Mouse (Mus musculus): ENCODE measurements around the gene Mcm5. TPM values are rescaled to one million over a fixed set of nuclear protein-coding genes. Genes with fewer than 3 reads are reported as not detected.

Gene Mcm5
- polyA plus RNA-seq, 1 experiment from 2014 or later: 32.8 TPM

- peaks cover 6% of the 10 kb centered on the region; the same call in 1 of the 2 replicates for H3K36me3 ChIP-seq (ENCODE audit: control insufficient read depth, insufficient read depth, low read length)
- no peak for ATAC-seq
- 95% methylated on average over 2 of the region's 2 CpGs for WGBS
Measured at GRCm38 (mm10) chr8:75119287-75119686, 9.9 kb downstream of the Mcm5 start.

GRCm38 (mm10) chr8:75119747-75120146 lies 10.4 kb downstream of the Mcm5 start:
- 97% methylated on average over 2 of the region's 2 CpGs for WGBS
- Histone ChIP-seq H3K27ac (ENCODE audit: low read depth, low read length) (no peak overlapping the region), H3K36me3 (ENCODE audit: control insufficient read depth, insufficient read depth, low read length) (peaks cover 6% of the 10 kb centered on the region; the same call in 1 of the 2 replicates), H3K27me3 (replicated peaks; ENCODE audit: control insufficient read depth, insufficient read depth, low read length) (no peaks in the 10 kb centered on the region), H3K4me2 (ENCODE audit: low read length) (no peak overlapping the region), H3K9ac (ENCODE audit: low read depth, low read length) (no peak overlapping the region), H3K4me3 (ENCODE audit: low read length) (no peak overlapping the region), H3K9me3 (ENCODE audit: control insufficient read depth, low read length) (no peaks in the 10 kb centered on the region), H3K4me1 (ENCODE audit: control insufficient read depth, insufficient read depth, low read depth, low read length) (no peaks in the 10 kb centered on the region)
- no peak for ATAC-seq

More at GRCm38 (mm10) chr8:75119287-75119686, 9.9 kb downstream of the Mcm5 start:
- H3K27ac ChIP-seq (ENCODE audit: low read depth, low read length): no peak overlapping the region
- H3K9me3 ChIP-seq (ENCODE audit: control insufficient read depth, low read length): no peaks in the 10 kb centered on the region
- no peak overlapping the region for H3K4me2 ChIP-seq (ENCODE audit: low read length)
- H3K27me3 ChIP-seq (replicated peaks; ENCODE audit: control insufficient read depth, insufficient read depth, low read length): no peaks in the 10 kb centered on the region
- H3K9ac ChIP-seq (ENCODE audit: low read depth, low read length): no peak overlapping the region
- H3K4me1 ChIP-seq (ENCODE audit: control insufficient read depth, insufficient read depth, low read depth, low read length): no peaks in the 10 kb centered on the region
- H3K4me3 ChIP-seq (ENCODE audit: low read length): no peak overlapping the region

GRCm38 (mm10) chr8:75127406-75127805 lies 18.0 kb downstream of the Mcm5 start:
- no peaks in the 10 kb centered on the region for H3K9me3 ChIP-seq (ENCODE audit: control insufficient read depth, low read length)
- H3K27me3 ChIP-seq (replicated peaks; ENCODE audit: control insufficient read depth, insufficient read depth, low read length): no peaks in the 10 kb centered on the region
- WGBS: 88% methylated on average over 1 of the region's 1 CpGs
- peaks cover 10% of the 10 kb centered on the region; the same call in 1 of the 2 replicates for H3K36me3 ChIP-seq (ENCODE audit: control insufficient read depth, insufficient read depth, low read length)
- no peak overlapping the region for H3K27ac ChIP-seq (ENCODE audit: low read depth, low read length)
- H3K4me1 ChIP-seq (ENCODE audit: control insufficient read depth, insufficient read depth, low read depth, low read length): no peaks in the 10 kb centered on the region
- ATAC-seq: no peak
- H3K4me3 ChIP-seq (ENCODE audit: low read length): no peak overlapping the region
- H3K9ac ChIP-seq (ENCODE audit: low read depth, low read length): no peak overlapping the region
- H3K4me2 ChIP-seq (ENCODE audit: low read length): no peak overlapping the region

GRCm38 (mm10) chr8:75132485-75132884 lies 23.1 kb downstream of the Mcm5 start:
- H3K9ac ChIP-seq (ENCODE audit: low read depth, low read length): no peak overlapping the region
- no peak overlapping the region for H3K4me2 ChIP-seq (ENCODE audit: low read length)
- no peak overlapping the region for H3K4me3 ChIP-seq (ENCODE audit: low read length)
- WGBS: 16% methylated on average over 3 of the region's 3 CpGs
- no peak overlapping the region for H3K27ac ChIP-seq (ENCODE audit: low read depth, low read length)
- no peaks in the 10 kb centered on the region for H3K9me3 ChIP-seq (ENCODE audit: control insufficient read depth, low read length)
- peaks cover 10% of the 10 kb centered on the region for H3K4me1 ChIP-seq (ENCODE audit: control insufficient read depth, insufficient read depth, low read depth, low read length)
- no peaks in the 10 kb centered on the region; the same call in 1 of the 2 replicates for H3K36me3 ChIP-seq (ENCODE audit: control insufficient read depth, insufficient read depth, low read length)
- ATAC-seq: no peak
- no peaks in the 10 kb centered on the region for H3K27me3 ChIP-seq (replicated peaks; ENCODE audit: control insufficient read depth, insufficient read depth, low read length)

- no peaks in the 10 kb centered on the region for H3K27me3 ChIP-seq (replicated peaks; ENCODE audit: control insufficient read depth, insufficient read depth, low read length)
- no peaks in the 10 kb centered on the region for H3K9me3 ChIP-seq (ENCODE audit: control insufficient read depth, low read length)
- 67% methylated on average over 2 of the region's 2 CpGs for WGBS
- no peaks in the 10 kb centered on the region for H3K36me3 ChIP-seq (ENCODE audit: control insufficient read depth, insufficient read depth, low read length)
- peaks cover 10% of the 10 kb centered on the region for H3K4me1 ChIP-seq (ENCODE audit: control insufficient read depth, insufficient read depth, low read depth, low read length)
- ATAC-seq: no peak
- H3K4me2 ChIP-seq (ENCODE audit: low read length): no peak overlapping the region
- no peak overlapping the region for H3K9ac ChIP-seq (ENCODE audit: low read depth, low read length)
- H3K27ac ChIP-seq (ENCODE audit: low read depth, low read length): no peak overlapping the region
- H3K4me3 ChIP-seq (ENCODE audit: low read length): no peak overlapping the region
Measured at GRCm38 (mm10) chr8:75133399-75133798, 24.0 kb downstream of the Mcm5 start.

- 34% methylated on average over 2 of the region's 2 CpGs for WGBS
- no peak overlapping the region for H3K4me2 ChIP-seq (ENCODE audit: low read length)
- no peak overlapping the region for H3K4me3 ChIP-seq (ENCODE audit: low read length)
- H3K36me3 ChIP-seq (ENCODE audit: control insufficient read depth, insufficient read depth, low read length): no peaks in the 10 kb centered on the region
- no peak overlapping the region for H3K9ac ChIP-seq (ENCODE audit: low read depth, low read length)
- H3K9me3 ChIP-seq (ENCODE audit: control insufficient read depth, low read length): no peaks in the 10 kb centered on the region
- H3K27ac ChIP-seq (ENCODE audit: low read depth, low read length): no peak overlapping the region
- peaks cover 10% of the 10 kb centered on the region for H3K4me1 ChIP-seq (ENCODE audit: control insufficient read depth, insufficient read depth, low read depth, low read length)
- no peaks in the 10 kb centered on the region for H3K27me3 ChIP-seq (replicated peaks; ENCODE audit: control insufficient read depth, insufficient read depth, low read length)
- peak; percentile 81 for ATAC-seq
Measured at GRCm38 (mm10) chr8:75134603-75135391, 25.4 kb downstream of the Mcm5 start.

GRCm38 (mm10) chr8:75135756-75136155 lies 26.4 kb downstream of the Mcm5 start:
- peak; percentile 76 for ATAC-seq
- 55% methylated on average over 1 of the region's 1 CpGs for WGBS
- Histone ChIP-seq H3K27ac (ENCODE audit: low read depth, low read length) (no peak overlapping the region), H3K4me1 (ENCODE audit: control insufficient read depth, insufficient read depth, low read depth, low read length) (peaks cover 10% of the 10 kb centered on the region), H3K27me3 (replicated peaks; ENCODE audit: control insufficient read depth, insufficient read depth, low read length) (no peaks in the 10 kb centered on the region), H3K4me2 (ENCODE audit: low read length) (no peak overlapping the region), H3K9me3 (ENCODE audit: control insufficient read depth, low read length) (no peaks in the 10 kb centered on the region), H3K9ac (ENCODE audit: low read depth, low read length) (no peak overlapping the region), H3K4me3 (ENCODE audit: low read length) (no peak overlapping the region), H3K36me3 (ENCODE audit: control insufficient read depth, insufficient read depth, low read length) (no peaks in the 10 kb centered on the region)

- 87% methylated on average over 2 of the region's 2 CpGs for WGBS
- Histone ChIP-seq H3K27me3 (replicated peaks; ENCODE audit: control insufficient read depth, insufficient read depth, low read length) (no peaks in the 10 kb centered on the region), H3K4me2 (ENCODE audit: low read length) (no peak overlapping the region), H3K9me3 (ENCODE audit: control insufficient read depth, low read length) (no peaks in the 10 kb centered on the region), H3K4me3 (ENCODE audit: low read length) (no peak overlapping the region), H3K4me1 (ENCODE audit: control insufficient read depth, insufficient read depth, low read depth, low read length) (peaks cover 10% of the 10 kb centered on the region), H3K9ac (ENCODE audit: low read depth, low read length) (no peak overlapping the region), H3K27ac (ENCODE audit: low read depth, low read length) (no peak overlapping the region), H3K36me3 (ENCODE audit: control insufficient read depth, insufficient read depth, low read length) (no peaks in the 10 kb centered on the region)
- ATAC-seq: no peak
Measured at GRCm38 (mm10) chr8:75136256-75136655, 26.9 kb downstream of the Mcm5 start.

- no peaks in the 10 kb centered on the region for H3K9me3 ChIP-seq (ENCODE audit: control insufficient read depth, low read length)
- H3K4me1 ChIP-seq (ENCODE audit: control insufficient read depth, insufficient read depth, low read depth, low read length): peaks cover 10% of the 10 kb centered on the region
- no peak overlapping the region for H3K4me2 ChIP-seq (ENCODE audit: low read length)
- no peaks in the 10 kb centered on the region for H3K36me3 ChIP-seq (ENCODE audit: control insufficient read depth, insufficient read depth, low read length)
- no peak overlapping the region for H3K9ac ChIP-seq (ENCODE audit: low read depth, low read length)
- H3K27me3 ChIP-seq (replicated peaks; ENCODE audit: control insufficient read depth, insufficient read depth, low read length): no peaks in the 10 kb centered on the region
- 59% methylated on average over 3 of the region's 3 CpGs for WGBS
- no peak overlapping the region for H3K4me3 ChIP-seq (ENCODE audit: low read length)
- ATAC-seq: no peak
- H3K27ac ChIP-seq (ENCODE audit: low read depth, low read length): no peak overlapping the region
Measured at GRCm38 (mm10) chr8:75137536-75137935, 28.2 kb downstream of the Mcm5 start.
